Mouse (Mus musculus): Measurements from ENCODE around the gene Rbm6.

- TF ChIP-seq CTCF (conservative IDR thresholded peaks at IDR 0.05; ENCODE audit: low read length), result no peak
- TF ChIP-seq NANOG (IDR thresholded peaks at IDR 0.05; ENCODE audit: borderline replicate concordance, low read length), result no peak
Observed at GRCm38 (mm10) chr9:107917895-107918608, 45.0 kb upstream of the Rbm6 start.

Data from E14TG2a.4 (cell line).